Mouse (Mus musculus) adrenal gland, adult 2 months (tissue): ENCODE results near the gene Ndufs7. TPM values are rescaled to one million over a fixed set of nuclear protein-coding genes. Genes with fewer than 3 reads are reported as not detected.

Source experiments
- DNase-seq: peaks from one replicate; pipeline ENCODE4 v3.0.0; 2021
- microRNA-seq, 2 experiments: library from miRNA; unstranded; fragments of <30 nt; microRNA quantifications; one replicate each; pipeline ENCODE4 v1.2.0; 2021
- polyA plus RNA-seq: library from polyadenylated mRNA; depleted of rRNA; stranded (reverse); fragments of >200 nt; gene quantifications from 2 replicates; pipeline ENCODE4 v1.2.3, GENCODE M21; 2012; rRNA removed
- total RNA-seq, 2 experiments: library from RNA; stranded (reverse); gene quantifications; 2 replicates each; pipeline ENCODE4 v1.2.3; 2021

Ndufs7 gene
- total and polyA plus RNA-seq, 3 experiments = 295 to 1,122 (median 337) TPM

GRCm38 (mm10) chr10:80293325-80293724, 44.4 kb downstream of the Ndufs7 start:
- DNase-seq = no peak

GRCm38 (mm10) chr10:80294311-80294710, 45.4 kb downstream of the Ndufs7 start:
- no peak for DNase-seq

- no peak for DNase-seq
Observed at GRCm38 (mm10) chr10:80294788-80295303, 45.9 kb downstream of the Ndufs7 start.

- DNase-seq = peak; percentile 84
Observed at GRCm38 (mm10) chr10:80295618-80296425, 46.9 kb downstream of the Ndufs7 start, which contains the start of gene Apc2. TSS of gene Apc2 (plus strand) at chr10:80295977.

- no peak for DNase-seq
Observed at GRCm38 (mm10) chr10:80296824-80297223, 47.9 kb downstream of the Ndufs7 start.

GRCm38 (mm10) chr10:80297526-80298133, 48.7 kb downstream of the Ndufs7 start:
- no peak for DNase-seq

GRCm38 (mm10) chr10:80298571-80299281, 49.8 kb downstream of the Ndufs7 start:
- DNase-seq = no peak

- DNase-seq = no peak
Observed at GRCm38 (mm10) chr10:80299301-80299700, 50.4 kb downstream of the Ndufs7 start.

GRCm38 (mm10) chr10:80299824-80300223, 50.9 kb downstream of the Ndufs7 start:
- DNase-seq = no peak

- DNase-seq = no peak
Observed at GRCm38 (mm10) chr10:80300672-80301181, 51.8 kb downstream of the Ndufs7 start.

- no peak for DNase-seq
Observed at GRCm38 (mm10) chr10:80301256-80302081, 52.5 kb downstream of the Ndufs7 start.

- DNase-seq = no peak
Observed at GRCm38 (mm10) chr10:80302082-80302355, 53.1 kb downstream of the Ndufs7 start.

- DNase-seq = peak; percentile 78
Observed at GRCm38 (mm10) chr10:80302471-80302881, 53.6 kb downstream of the Ndufs7 start.

GRCm38 (mm10) chr10:80304458-80304857, 55.5 kb downstream of the Ndufs7 start:
- DNase-seq = no peak

- DNase-seq = no peak
Observed at GRCm38 (mm10) chr10:80304862-80305261, 55.9 kb downstream of the Ndufs7 start.

Small RNA genes within 50 kb of the gene (microRNA-seq; reads per million reads assigned to microRNA genes)
- gene Mir6911 = 0.41 to 0.44 reads per million in 2 experiments

Other genes starting within 250 kb of the Ndufs7 start
- 1 to 10 TPM; 3.9 to 6.7 TPM for gene Arhgap45, start 232.5 kb upstream of the Ndufs7 start, total RNA-seq
- gene Arhgap45, start 232.5 kb upstream of the Ndufs7 start, polyA plus RNA-seq = 11.0 and 14.6 TPM in 2 replicates
- 100 to 1,000 TPM in 1 of 2 experiments, 10 to 100 TPM in 1; 97.3 to 106 TPM for gene Polr2e, start 209.3 kb upstream of the Ndufs7 start, total RNA-seq
- 111 and 122 TPM in 2 replicates for gene Polr2e, start 209.3 kb upstream of the Ndufs7 start, polyA plus RNA-seq
- 1,000 to 10,000 TPM; 1,287 to 1,377 TPM for gene Gpx4, start 202.0 kb upstream of the Ndufs7 start, total RNA-seq
- 1,827 and 2,443 TPM in 2 replicates for gene Gpx4, start 202.0 kb upstream of the Ndufs7 start, polyA plus RNA-seq
- gene Sbno2, start 143.6 kb upstream of the Ndufs7 start, total RNA-seq = 10 to 100 TPM; 38.5 to 59.3 TPM
- gene Sbno2, start 143.6 kb upstream of the Ndufs7 start, polyA plus RNA-seq = 102 and 120 TPM in 2 replicates
- gene Stk11, start 133.3 kb upstream of the Ndufs7 start, total RNA-seq = 100 to 1,000 TPM; 153 to 156 TPM
- gene Stk11, start 133.3 kb upstream of the Ndufs7 start, polyA plus RNA-seq = 151 and 159 TPM in 2 replicates
- 100 to 1,000 TPM; 654 to 778 TPM for gene Atp5d, start 110.5 kb upstream of the Ndufs7 start, total RNA-seq
- 5,895 and 6,727 TPM in 2 replicates for gene Atp5d, start 110.5 kb upstream of the Ndufs7 start, polyA plus RNA-seq
- gene Cbarp, start 108.3 kb upstream of the Ndufs7 start, total RNA-seq = 100 to 1,000 TPM in 1 of 2 experiments, 10 to 100 TPM in 1; 74.5 to 118 TPM
- 84.3 and 84.6 TPM in 2 replicates for gene Cbarp, start 108.3 kb upstream of the Ndufs7 start, polyA plus RNA-seq
- gene Midn, start 100.8 kb upstream of the Ndufs7 start, total RNA-seq = 100 to 1,000 TPM in 1 of 2 experiments, 10 to 100 TPM in 1; 75.8 to 115 TPM
- 233 and 269 TPM in 2 replicates for gene Midn, start 100.8 kb upstream of the Ndufs7 start, polyA plus RNA-seq
- 10 to 100 TPM; 30.6 to 77.0 TPM for gene Cirbp, start 83.1 kb upstream of the Ndufs7 start, total RNA-seq
- 108 and 152 TPM in 2 replicates for gene Cirbp, start 83.1 kb upstream of the Ndufs7 start, polyA plus RNA-seq
- gene 1600002K03Rik, start 76.2 kb upstream of the Ndufs7 start, total RNA-seq = 10 to 100 TPM; 14.0 to 21.7 TPM
- 25.9 and 34.5 TPM in 2 replicates for gene 1600002K03Rik, start 76.2 kb upstream of the Ndufs7 start, polyA plus RNA-seq
- 1 to 10 TPM; 1.8 to 5.2 TPM for gene Efna2, start 69.6 kb upstream of the Ndufs7 start, total RNA-seq
- 10.2 and 15.6 TPM in 2 replicates for gene Efna2, start 69.6 kb upstream of the Ndufs7 start, polyA plus RNA-seq
- gene Mum1, start 22.7 kb upstream of the Ndufs7 start, total RNA-seq = 10 to 100 TPM; 13.5 to 24.4 TPM
- 23.0 and 24.6 TPM in 2 replicates for gene Mum1, start 22.7 kb upstream of the Ndufs7 start, polyA plus RNA-seq
- gene Gamt, start 11.9 kb downstream of the Ndufs7 start, total RNA-seq = 100 to 1,000 TPM; 246 to 281 TPM
- gene Gamt, start 11.9 kb downstream of the Ndufs7 start, polyA plus RNA-seq = 820 and 833 TPM in 2 replicates
- 100 to 1,000 TPM in 1 of 2 experiments, 10 to 100 TPM in 1; 72.1 to 101 TPM for gene Dazap1, start 12.4 kb downstream of the Ndufs7 start, total RNA-seq
- gene Dazap1, start 12.4 kb downstream of the Ndufs7 start, polyA plus RNA-seq = 102 and 119 TPM in 2 replicates
- 1,000 to 10,000 TPM; 1,320 to 1,332 TPM for gene Rps15, start 43.3 kb downstream of the Ndufs7 start, total RNA-seq
- 1,020 and 1,031 TPM in 2 replicates for gene Rps15, start 43.3 kb downstream of the Ndufs7 start, polyA plus RNA-seq
- gene Apc2, start 46.9 kb downstream of the Ndufs7 start, total RNA-seq = 1 to 10 TPM in 1 of 2 experiments, under 1 TPM in 1; 0.72 to 3.0 TPM
- gene Apc2, start 46.9 kb downstream of the Ndufs7 start, polyA plus RNA-seq = 2.5 and 4.0 TPM in 2 replicates
- 10 to 100 TPM; 21.6 to 32.5 TPM for gene 2310011J03Rik, start 71.4 kb downstream of the Ndufs7 start, total RNA-seq
- 57.0 and 61.7 TPM in 2 replicates for gene 2310011J03Rik, start 71.4 kb downstream of the Ndufs7 start, polyA plus RNA-seq
- 1 to 10 TPM; 1.8 to 3.4 TPM for gene Pcsk4, start 80.4 kb downstream of the Ndufs7 start, total RNA-seq
- 15.9 and 19.6 TPM in 2 replicates for gene Pcsk4, start 80.4 kb downstream of the Ndufs7 start, polyA plus RNA-seq
- gene Reep6, start 80.8 kb downstream of the Ndufs7 start, total RNA-seq = 10 to 100 TPM; 11.1 to 15.6 TPM
- 11.3 and 15.7 TPM in 2 replicates for gene Reep6, start 80.8 kb downstream of the Ndufs7 start, polyA plus RNA-seq
- gene Adamtsl5, start 99.3 kb downstream of the Ndufs7 start, total RNA-seq = 10 to 100 TPM in 1 of 2 experiments, 1 to 10 TPM in 1; 8.0 to 10.3 TPM
- 35.1 and 41.5 TPM in 2 replicates for gene Adamtsl5, start 99.3 kb downstream of the Ndufs7 start, polyA plus RNA-seq
- under 1 TPM; 0.14 to 0.45 TPM for gene Plk5, start 107.3 kb downstream of the Ndufs7 start, total RNA-seq
- gene Plk5, start 107.3 kb downstream of the Ndufs7 start, polyA plus RNA-seq = 1.5 and 2.6 TPM in 2 replicates
- gene Mex3d, start 138.5 kb downstream of the Ndufs7 start, total RNA-seq = 10 to 100 TPM; 19.2 to 19.5 TPM
- 60.7 and 61.5 TPM in 2 replicates for gene Mex3d, start 138.5 kb downstream of the Ndufs7 start, polyA plus RNA-seq
- gene Mbd3, start 150.4 kb downstream of the Ndufs7 start, total RNA-seq = 100 to 1,000 TPM; 125 to 146 TPM
- gene Mbd3, start 150.4 kb downstream of the Ndufs7 start, polyA plus RNA-seq = 158 and 165 TPM in 2 replicates
- gene Uqcr11, start 157.7 kb downstream of the Ndufs7 start, total RNA-seq = 1,000 to 10,000 TPM in 1 of 2 experiments, 100 to 1,000 TPM in 1; 714 to 1,027 TPM
- 2,955 and 2,958 TPM in 2 replicates for gene Uqcr11, start 157.7 kb downstream of the Ndufs7 start, polyA plus RNA-seq
- gene Tcf3, start 184.5 kb downstream of the Ndufs7 start, total RNA-seq = 10 to 100 TPM; 46.6 to 55.4 TPM
- 148 and 152 TPM in 2 replicates for gene Tcf3, start 184.5 kb downstream of the Ndufs7 start, polyA plus RNA-seq
- not detected for gene Onecut3, start 245.7 kb downstream of the Ndufs7 start, total RNA-seq
- not detected in 2 replicates for gene Onecut3, start 245.7 kb downstream of the Ndufs7 start, polyA plus RNA-seq